Mouse (Mus musculus) ovary, postnatal 36 days (tissue): ENCODE data around the gene 4933416C03Rik.

Experiments
- DNase-seq: peaks from one replicate; pipeline ENCODE4 v3.0.0; 2022; ENCODE audit warnings: low spot score, mixed read lengths

4933416C03Rik gene

DNA sequence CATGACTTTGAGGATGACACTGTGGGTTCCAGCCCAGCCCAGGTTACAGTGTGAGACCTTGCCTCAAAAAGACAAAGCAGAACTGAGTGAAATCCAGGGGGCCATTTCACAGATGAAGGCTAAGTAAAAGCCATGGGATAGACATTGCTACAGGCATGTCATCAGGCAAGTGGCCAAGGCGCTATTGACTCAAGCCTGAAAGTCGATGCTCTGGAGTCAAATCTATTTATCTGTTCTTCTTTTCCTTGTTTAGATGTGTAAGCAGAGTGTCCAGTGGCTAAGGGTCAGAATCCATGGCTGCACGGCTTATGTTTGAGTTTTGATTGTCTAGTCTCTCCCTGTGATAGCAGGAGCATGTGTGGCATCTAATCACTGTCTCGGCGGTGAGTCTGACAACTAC lies 35.1 kb downstream of the 4933416C03Rik start:
- no peak for DNase-seq

DNA sequence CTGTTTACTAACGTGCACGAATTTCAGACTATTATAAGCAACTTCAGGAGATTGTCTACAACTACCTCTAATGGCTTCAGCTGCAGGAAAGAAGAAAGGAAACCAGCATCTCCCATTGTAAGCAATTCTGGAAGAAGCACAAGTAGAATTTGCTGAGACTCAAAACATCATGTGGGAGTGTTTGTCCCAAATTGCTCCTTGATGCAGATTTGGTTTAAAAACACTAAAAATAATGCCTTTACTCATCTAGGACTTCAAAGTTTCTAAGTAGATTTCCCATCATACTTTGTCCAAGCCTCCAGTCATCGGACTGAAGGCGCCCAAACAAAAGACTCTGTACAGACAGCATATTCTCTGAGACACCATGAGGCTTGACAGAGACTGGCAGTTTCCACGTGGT lies 37.8 kb downstream of the 4933416C03Rik start:
- DNase-seq = no peak
